Mouse (Mus musculus) erythroblast, embryonic 14.5 days (primary cell): ENCODE data around the gene Pitpna. TPM values are rescaled to one million over a fixed set of nuclear protein-coding genes. Genes with fewer than 3 reads are reported as not detected.
"Not testable (repeated sequence)": the region's sequence is repeated elsewhere in the genome, so short reads cannot be mapped to it uniquely, and the experiment has no call there.

ENCODE experiments used
- H3K27me3 ChIP-seq: 2 replicates; pipeline ENCODE4 v1.6.1; 2012; ENCODE audit warnings: inconsistent platforms; ENCODE audit not compliant: control insufficient read depth
- H3K36me3 ChIP-seq: 2 replicates; pipeline ENCODE4 v1.6.1; 2012; ENCODE audit warnings: mild to moderate bottlenecking, inconsistent platforms; ENCODE audit not compliant: control insufficient read depth
- H3K4me1 ChIP-seq: 2 replicates; pipeline ENCODE4 v1.6.1; 2012; ENCODE audit warnings: inconsistent platforms; ENCODE audit not compliant: control insufficient read depth
- H3K4me3 ChIP-seq: replicated peaks from 2 replicates; pipeline ENCODE3; 2012; ENCODE audit warnings: moderate library complexity, mild to moderate bottlenecking, inconsistent platforms
- H3K9me3 ChIP-seq: 2 replicates; pipeline ENCODE4 v1.6.1; 2012; ENCODE audit warnings: low read length, inconsistent platforms, mixed read lengths; ENCODE audit not compliant: control insufficient read depth
- GATA1 ChIP-seq: IDR thresholded peaks from 2 replicates; pipeline ENCODE4 v1.6.1; 2012; ENCODE audit warnings: low read length, inconsistent platforms, mixed read lengths
- TAL1 ChIP-seq: IDR thresholded peaks from 3 replicates; pipeline ENCODE4 v1.6.1; 2012; ENCODE audit warnings: low read length, inconsistent platforms, mixed read lengths
- polyA plus RNA-seq: library from polyadenylated mRNA; stranded (reverse); fragments of >175 nt; gene quantifications from 2 replicates; pipeline ENCODE4 v1.2.3, GENCODE M21; 2012

Pitpna gene
- polyA plus RNA-seq, 1 experiment, result 2.7 TPM

- Histone ChIP-seq H3K4me1 (peaks cover 11% of the 10 kb centered on the region), H3K9me3 (no peaks in the 10 kb centered on the region), H3K27me3 (no peaks in the 10 kb centered on the region), H3K4me3 (no peak overlapping the region), H3K36me3 (peaks cover 90% of the 10 kb centered on the region)
- TF ChIP-seq GATA1, result no peak
- TF ChIP-seq TAL1, result no peak
Observed at GRCm38 (mm10) chr11:75596726-75597255, 8.9 kb downstream of the Pitpna start.

DNA sequence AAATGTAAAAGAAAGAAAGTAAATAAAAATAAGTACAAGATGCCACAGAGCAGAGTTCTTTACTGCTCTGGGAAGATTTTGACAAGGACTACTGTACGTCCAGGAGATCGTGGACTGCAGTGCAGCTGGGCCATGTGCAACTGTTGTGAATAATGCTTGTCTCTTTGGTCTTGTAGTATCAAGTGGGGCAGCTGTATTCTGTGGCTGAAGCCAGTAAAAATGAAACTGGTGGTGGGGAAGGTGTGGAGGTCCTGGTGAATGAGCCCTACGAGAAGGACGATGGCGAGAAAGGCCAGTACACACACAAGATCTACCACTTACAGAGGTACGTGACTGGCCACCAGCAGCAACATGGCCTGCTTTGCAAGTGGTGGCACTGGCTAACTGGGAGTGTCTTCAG, 10.1 kb downstream of the Pitpna start:
- TF ChIP-seq TAL1, result no peak
- TF ChIP-seq GATA1, result no peak
- Histone ChIP-seq H3K36me3 (peaks cover 90% of the 10 kb centered on the region), H3K4me3 (no peak overlapping the region)

DNA sequence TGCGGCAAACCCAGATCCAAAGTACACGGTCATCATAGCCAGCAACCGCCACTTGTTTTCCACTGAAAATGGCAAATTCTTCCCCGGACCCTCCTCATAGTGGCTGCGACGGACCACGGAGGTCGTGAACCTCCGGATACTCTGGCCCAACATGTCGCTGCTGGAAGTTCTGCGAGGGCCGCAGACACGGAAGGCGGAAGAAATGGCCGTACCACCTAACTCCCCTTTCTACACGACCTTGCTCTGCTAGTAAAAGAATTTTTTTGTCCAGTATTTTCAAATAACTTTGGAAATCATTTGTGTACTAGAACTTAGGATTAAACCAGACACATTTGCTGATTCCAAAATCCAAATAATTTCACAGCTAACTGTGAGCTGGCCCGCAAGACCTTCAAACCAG, 11.9 kb downstream of the Pitpna start:
- not testable (repeated sequence) for H3K4me3 ChIP-seq, H3K27me3 ChIP-seq, H3K9me3 ChIP-seq, H3K4me1 ChIP-seq
- H3K36me3 ChIP-seq, result peaks cover 86% of the 10 kb centered on the region

More for the DNA sequence above, 10.1 kb downstream of the Pitpna start:
- H3K9me3 ChIP-seq, result no peaks in the 10 kb centered on the region
- H3K27me3 ChIP-seq, result no peaks in the 10 kb centered on the region
- H3K4me1 ChIP-seq, result peaks cover 11% of the 10 kb centered on the region

- Histone ChIP-seq H3K36me3 (peaks cover 83% of the 10 kb centered on the region), H3K27me3 (no peaks in the 10 kb centered on the region), H3K4me1 (peaks cover 5% of the 10 kb centered on the region; the same call in 1 of the 2 replicates), H3K4me3 (no peak overlapping the region), H3K9me3 (no peaks in the 10 kb centered on the region)
- no peak for TF ChIP-seq TAL1
- no peak for TF ChIP-seq GATA1
Observed at GRCm38 (mm10) chr11:75604826-75605225, 16.9 kb downstream of the Pitpna start.

GRCm38 (mm10) chr11:75605318-75605717, 17.4 kb downstream of the Pitpna start:
- peaks cover 83% of the 10 kb centered on the region for H3K36me3 ChIP-seq
- TF ChIP-seq TAL1 (no peak), GATA1 (no peak)
- H3K4me1 ChIP-seq, result peaks cover 5% of the 10 kb centered on the region; the same call in 1 of the 2 replicates
- H3K27me3 ChIP-seq, result no peaks in the 10 kb centered on the region
- no peaks in the 10 kb centered on the region for H3K9me3 ChIP-seq
- H3K4me3 ChIP-seq, result no peak overlapping the region

DNA sequence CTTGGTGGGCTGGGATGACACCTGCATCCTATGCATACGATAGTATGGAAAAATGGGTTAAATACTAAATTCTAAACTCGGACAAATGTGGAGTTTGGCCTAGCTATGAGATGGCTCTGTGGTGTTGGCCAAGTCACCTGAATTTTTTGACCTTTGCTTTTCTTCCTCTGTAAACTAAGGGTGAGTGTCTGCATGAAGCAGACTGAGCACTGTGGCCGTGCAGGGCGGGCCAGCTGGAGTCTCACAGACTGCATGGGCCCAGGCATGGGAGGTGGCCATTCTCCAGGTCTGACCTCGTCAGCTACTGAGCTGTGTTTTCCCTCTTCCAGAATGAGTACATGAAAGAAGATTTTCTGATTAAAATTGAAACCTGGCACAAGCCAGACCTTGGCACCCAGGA, 20.9 kb downstream of the Pitpna start:
- Histone ChIP-seq H3K4me1 (peaks cover 5% of the 10 kb centered on the region; the same call in 1 of the 2 replicates), H3K4me3 (no peak overlapping the region), H3K27me3 (no peaks in the 10 kb centered on the region), H3K36me3 (peaks cover 80% of the 10 kb centered on the region), H3K9me3 (no peaks in the 10 kb centered on the region)
- TF ChIP-seq GATA1 (no peak), TAL1 (no peak)

DNA sequence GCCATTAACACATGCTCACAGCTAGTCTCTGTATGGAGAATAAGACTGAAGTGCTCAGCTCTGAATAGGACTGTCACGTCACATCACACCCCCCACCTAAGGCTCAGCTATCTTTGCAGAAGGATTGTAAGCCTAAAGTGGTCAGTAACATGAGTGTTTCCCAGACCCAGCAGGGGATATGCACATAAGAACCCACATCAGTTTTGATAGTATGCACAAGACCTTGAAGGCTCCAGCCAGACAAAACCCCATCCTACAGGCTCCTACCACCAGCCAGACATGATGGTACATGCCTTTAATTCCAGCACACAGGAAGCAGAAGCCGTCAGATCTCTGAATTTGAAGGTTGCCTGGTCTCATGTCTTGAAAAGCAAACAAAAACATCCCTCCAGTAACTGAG, 22.1 kb downstream of the Pitpna start:
- TF ChIP-seq TAL1 (no peak), GATA1 (no peak)

GRCm38 (mm10) chr11:75614769-75615168, 26.9 kb downstream of the Pitpna start:
- TF ChIP-seq TAL1, result no peak; the same call in 2 of the 3 replicates
- no peak for TF ChIP-seq GATA1
- no peak overlapping the region for H3K4me3 ChIP-seq
- H3K36me3 ChIP-seq, result peaks cover 70% of the 10 kb centered on the region
- H3K9me3 ChIP-seq, result no peaks in the 10 kb centered on the region
- H3K4me1 ChIP-seq, result no peaks in the 10 kb centered on the region
- no peaks in the 10 kb centered on the region for H3K27me3 ChIP-seq

More for the DNA sequence above, 22.1 kb downstream of the Pitpna start:
- Histone ChIP-seq H3K36me3 (peaks cover 78% of the 10 kb centered on the region), H3K9me3 (no peaks in the 10 kb centered on the region), H3K4me3 (no peak overlapping the region), H3K27me3 (no peaks in the 10 kb centered on the region), H3K4me1 (peaks cover 5% of the 10 kb centered on the region; the same call in 1 of the 2 replicates)

DNA sequence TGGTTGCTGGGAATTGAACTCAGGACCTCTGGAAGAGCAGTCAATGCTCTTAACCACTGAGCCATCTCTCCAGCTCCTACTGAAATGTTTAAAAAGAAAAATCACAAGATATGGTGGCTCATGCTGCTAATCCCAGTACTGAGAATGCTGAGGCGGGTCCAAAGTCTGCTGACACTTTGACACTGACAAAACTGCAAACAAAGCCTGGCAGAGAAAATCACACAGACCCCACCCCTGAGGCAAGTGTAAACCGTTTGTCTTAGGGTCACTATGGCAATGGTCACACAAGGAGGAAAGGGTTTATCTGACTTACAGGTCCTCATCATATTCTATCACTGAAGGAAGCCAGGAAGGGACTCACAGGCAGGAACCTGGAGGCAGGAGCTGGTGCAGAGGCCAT, 27.7 kb downstream of the Pitpna start:
- Histone ChIP-seq H3K36me3 (peaks cover 70% of the 10 kb centered on the region), H3K4me3 (no peak overlapping the region)
- TF ChIP-seq TAL1 (no peak), GATA1 (no peak)

GRCm38 (mm10) chr11:75619133-75619532, 31.2 kb downstream of the Pitpna start:
- Histone ChIP-seq H3K9me3 (no peaks in the 10 kb centered on the region), H3K27me3 (no peaks in the 10 kb centered on the region), H3K4me1 (no peaks in the 10 kb centered on the region), H3K36me3 (peaks cover 71% of the 10 kb centered on the region), H3K4me3 (no peak overlapping the region)
- no peak for TF ChIP-seq TAL1
- TF ChIP-seq GATA1, result no peak

More for the DNA sequence above, 27.7 kb downstream of the Pitpna start:
- no peaks in the 10 kb centered on the region for H3K27me3 ChIP-seq
- no peaks in the 10 kb centered on the region for H3K4me1 ChIP-seq
- no peaks in the 10 kb centered on the region for H3K9me3 ChIP-seq
